Mouse (Mus musculus) forebrain, embryonic 11.5 days (tissue): ENCODE data around the gene Ric1. TPM values are rescaled to one million over a fixed set of nuclear protein-coding genes. Genes with fewer than 3 reads are reported as not detected.

Experiments
- ATAC-seq: fragments of 200-750 bp; cut with Nextera tagmentation; replicated peaks from 2 replicates; pipeline ENCODE4 v1.8.0; 2017; ENCODE audit warnings: moderate TSS enrichment; ENCODE audit not compliant: low FRiP score
- DNase-seq: peaks from one replicate; pipeline ENCODE4 v3.0.0-alpha.2; 2017; ENCODE audit warnings: low spot score
- H3K27ac ChIP-seq: fragments of 300-500 bp; sonication (generic); 2 replicates; pipeline ENCODE4 v1.5.1; 2014; ENCODE audit warnings: low read depth, low read length
- H3K27me3 ChIP-seq: fragments of 300-500 bp; sonication (generic); 2 replicates; pipeline ENCODE4 v1.6.1; 2014; ENCODE audit warnings: mild to moderate bottlenecking, low read length, mixed read lengths; ENCODE audit not compliant: control insufficient read depth, insufficient read depth
- H3K36me3 ChIP-seq: fragments of 300-500 bp; sonication (generic); 2 replicates; pipeline ENCODE4 v1.6.1; 2014; ENCODE audit warnings: mild to moderate bottlenecking, low read length, moderate library complexity, mixed read lengths; ENCODE audit not compliant: control insufficient read depth, insufficient read depth
- H3K4me1 ChIP-seq: fragments of 300-500 bp; sonication (generic); replicated peaks from 2 replicates; pipeline ENCODE4 v1.6.1; 2014; ENCODE audit warnings: low read length, mixed read lengths; ENCODE audit not compliant: control insufficient read depth, insufficient read depth
- H3K4me2 ChIP-seq: fragments of 300-500 bp; sonication (generic); 2 replicates; pipeline ENCODE4 v1.6.1; 2014; ENCODE audit warnings: low read depth, mild to moderate bottlenecking, low read length, moderate library complexity, mixed read lengths; ENCODE audit not compliant: severe bottlenecking
- H3K4me3 ChIP-seq: fragments of 300-500 bp; sonication (generic); 2 replicates; pipeline ENCODE4 v1.5.1; 2014; ENCODE audit warnings: low read depth, low read length
- H3K9ac ChIP-seq: fragments of 300-500 bp; sonication (generic); 2 replicates; pipeline ENCODE4 v1.6.1; 2014; ENCODE audit warnings: low read length
- H3K9me3 ChIP-seq: fragments of 300-500 bp; sonication (generic); 2 replicates; pipeline ENCODE4 v1.6.1; 2016; ENCODE audit warnings: low read length, mixed read lengths; ENCODE audit not compliant: control insufficient read depth
- WGBS: fragments of 180-500 bp; shearing (Covaris S2); extraction: QIAGEN DNeasy Blood & Tissue Kit; methylation state at CpG from one replicate; pipeline ENCODE4 v1.1.7; 2014; 5-methylcytosine and 5-hydroxymethylcytosine counted together
- polyA plus RNA-seq: library from polyadenylated mRNA; unstranded; fragments of >200 nt; fragmentation: Nextera tagmentation; extraction: Ambion mirVana; gene quantifications from 2 replicates; pipeline ENCODE4 v1.2.1, GENCODE M21; 2014

Gene Ric1
- polyA plus RNA-seq, 1 experiment from 2014 or later: 13.5 TPM

DNA sequence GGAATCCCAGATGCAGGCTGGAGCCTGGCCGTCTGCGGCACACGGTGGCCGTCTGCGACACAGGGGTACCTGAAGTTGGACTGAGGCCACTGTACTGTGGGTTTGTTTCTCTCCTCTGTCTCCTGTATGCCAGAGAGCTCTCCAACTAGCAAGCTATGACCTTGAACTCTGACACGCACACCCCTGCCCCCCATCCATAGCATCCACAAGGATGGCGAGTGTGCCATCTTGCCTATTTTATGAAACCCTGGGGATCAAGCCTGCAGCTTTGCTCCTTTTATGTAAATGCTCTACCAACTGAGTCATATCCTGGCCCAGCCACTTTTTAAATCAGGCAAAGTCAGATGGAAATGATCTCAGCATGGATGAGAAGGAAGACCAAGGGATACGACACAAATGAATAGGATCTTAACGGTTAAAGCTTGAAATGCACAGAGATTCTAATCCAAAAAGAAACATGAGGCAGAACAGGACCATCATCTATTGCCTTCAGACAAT is 131.7 kb downstream of the Ric1 start:
- H3K27ac ChIP-seq: no peak overlapping the region
- DNase-seq (no peak), ATAC-seq (no peak)
- H3K27me3 ChIP-seq: no peaks in the 10 kb centered on the region
- no peak overlapping the region for H3K9ac ChIP-seq
- H3K4me2 ChIP-seq: no peak overlapping the region
- no peaks in the 10 kb centered on the region for H3K36me3 ChIP-seq
- H3K9me3 ChIP-seq: no peaks in the 10 kb centered on the region
- WGBS: 78% methylated on average over 9 of the region's 9 CpGs
- no peak overlapping the region for H3K4me3 ChIP-seq
- H3K4me1 ChIP-seq: no peaks in the 10 kb centered on the region

DNA sequence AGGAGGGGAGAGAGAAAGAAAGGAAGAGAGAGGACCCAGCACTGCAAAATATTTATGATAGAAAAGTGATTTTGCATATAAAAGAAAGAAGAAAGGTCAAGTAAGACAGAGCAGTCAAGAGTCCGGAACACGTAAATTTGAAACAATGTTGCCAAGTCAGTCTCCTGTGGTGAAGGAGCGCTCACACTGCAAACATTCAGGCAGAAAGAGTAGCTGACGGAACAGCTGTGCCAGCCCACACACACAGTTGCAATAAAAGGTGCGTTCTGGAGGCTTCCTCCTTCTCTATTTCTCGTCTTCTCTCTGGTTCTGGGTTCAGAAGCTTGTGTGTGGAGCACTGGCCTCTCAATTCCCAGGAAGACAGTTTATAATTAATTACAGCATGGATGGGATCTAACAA is 133.1 kb downstream of the Ric1 start:
- no peak overlapping the region for H3K9ac ChIP-seq
- H3K4me1 ChIP-seq: no peaks in the 10 kb centered on the region
- no peaks in the 10 kb centered on the region for H3K9me3 ChIP-seq
- H3K27ac ChIP-seq: no peak overlapping the region
- H3K4me3 ChIP-seq: no peak overlapping the region
- no peaks in the 10 kb centered on the region for H3K27me3 ChIP-seq
- 57% methylated on average over 6 of the region's 6 CpGs for WGBS
- H3K4me2 ChIP-seq: no peak overlapping the region
- no peak for DNase-seq
- no peak for ATAC-seq
- H3K36me3 ChIP-seq: no peaks in the 10 kb centered on the region

DNA sequence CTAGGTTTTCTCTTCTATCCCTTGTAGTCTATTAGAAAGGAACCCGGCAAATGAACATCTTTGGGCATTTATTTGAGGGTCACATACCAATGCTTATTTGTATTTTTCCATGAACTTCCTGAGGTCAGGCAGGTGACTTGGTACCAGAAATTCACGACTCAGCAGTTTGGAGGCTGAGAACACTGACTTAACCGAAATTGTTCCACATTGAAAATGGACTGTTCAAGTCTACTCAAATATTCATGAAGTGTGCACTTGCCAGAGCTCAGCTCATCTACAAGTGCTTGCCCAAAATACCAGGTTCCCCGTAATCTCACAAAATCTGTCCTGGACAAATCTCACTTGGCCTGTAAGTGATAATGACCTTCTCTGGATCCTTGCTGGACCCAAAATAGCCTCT is 133.9 kb downstream of the Ric1 start:
- WGBS: 73% methylated on average over 4 of the region's 4 CpGs
- no peak for DNase-seq
- H3K4me3 ChIP-seq: no peak overlapping the region
- H3K9me3 ChIP-seq: no peaks in the 10 kb centered on the region
- no peaks in the 10 kb centered on the region for H3K4me1 ChIP-seq
- H3K4me2 ChIP-seq: no peak overlapping the region
- H3K36me3 ChIP-seq: no peaks in the 10 kb centered on the region
- no peak overlapping the region for H3K9ac ChIP-seq
- ATAC-seq: no peak
- no peak overlapping the region for H3K27ac ChIP-seq
- H3K27me3 ChIP-seq: no peaks in the 10 kb centered on the region

Other genes with a start within 250 kb of the Ric1 start
- gene Insl6, start 196.9 kb upstream of the Ric1 start, polyA plus RNA-seq: 6.7 and 7.2 TPM in 2 replicates
- gene Rln1, start 187.6 kb upstream of the Ric1 start, polyA plus RNA-seq: 0.79 and 0.99 TPM in 2 replicates
- gene Plgrkt, start 154.9 kb upstream of the Ric1 start, polyA plus RNA-seq: 55.7 and 59.5 TPM in 2 replicates
- 0.23 and 0.61 TPM in 2 replicates for gene Cd274, start 154.8 kb upstream of the Ric1 start, polyA plus RNA-seq
- not detected in 2 replicates for gene Pdcd1lg2, start 111.4 kb upstream of the Ric1 start, polyA plus RNA-seq
- 12.2 and 13.5 TPM in 2 replicates for gene Ermp1, start 126.1 kb downstream of the Ric1 start, polyA plus RNA-seq
- 0.31 and 0.36 TPM in 2 replicates for gene Mlana, start 175.5 kb downstream of the Ric1 start, polyA plus RNA-seq